Comparison of ENCODE assay signal across 8 mouse cellular contexts in the genomic region with DNA sequence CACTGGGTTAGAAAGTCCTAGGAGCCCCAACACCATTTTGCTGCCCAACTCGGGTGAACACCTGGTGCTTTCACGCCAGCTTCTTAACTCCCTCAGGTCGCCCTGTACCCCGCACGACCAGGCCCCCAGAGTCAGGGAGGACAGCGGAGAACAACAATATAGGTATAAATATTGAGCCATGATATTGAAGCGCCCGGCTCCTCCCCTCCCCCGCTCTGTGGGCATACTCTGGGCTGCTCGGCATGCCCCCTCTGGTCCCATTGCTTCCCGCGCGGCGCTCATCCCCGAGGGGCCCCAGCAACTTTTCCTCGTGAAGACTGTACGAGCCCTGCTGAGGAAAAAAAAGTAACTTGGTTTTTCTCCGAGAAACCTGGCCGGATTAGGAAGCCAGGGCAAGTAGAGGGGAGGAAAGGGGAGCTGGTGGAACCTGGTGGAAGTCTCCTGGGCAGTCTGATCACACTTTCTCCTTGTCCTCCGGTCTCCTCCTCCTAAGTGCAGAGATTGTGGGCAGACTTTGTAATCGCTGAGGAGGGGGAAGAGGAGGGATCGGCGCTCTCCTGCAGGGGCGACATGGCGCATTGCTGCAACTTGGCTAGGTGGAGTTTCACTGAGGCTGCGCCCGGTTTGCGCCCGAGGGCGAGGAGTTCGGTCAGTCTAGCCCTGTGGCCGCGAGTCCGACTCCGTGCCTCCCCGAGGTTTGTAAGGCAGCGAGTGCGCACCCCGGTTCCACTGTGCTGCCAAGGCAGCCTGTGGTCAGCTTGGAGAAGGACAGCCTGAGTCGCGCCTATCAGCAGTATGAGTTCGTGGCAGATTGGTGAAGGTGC. TPM values are rescaled to one million over a fixed set of nuclear protein-coding genes. Genes with fewer than 3 reads are reported as not detected.
DNase-seq lines count a peak whose midpoint lies in the region; ATAC-seq and TF ChIP-seq lines count a peak whose summit lies in the region.

No protein-coding gene starts in this region.

- H3K4me2 ChIP-seq in forebrain, embryonic 16.5 days (ENCODE audit: low read length): peak overlapping the region; percentile 47
- peak overlapping the region; percentile 1; the same call in 1 of the 2 replicates for H3K4me2 ChIP-seq in liver, embryonic 16.5 days (ENCODE audit: low read depth, low read length)

- TF ChIP-seq CTCF in ES-Bruce4 (IDR thresholded peaks at IDR 0.05; ENCODE audit: low read depth, low read length): no peak

- H3K9me3 ChIP-seq in ES-Bruce4 (replicated peaks; ENCODE audit: control insufficient read depth, insufficient read depth, low read length, poor library complexity, severe bottlenecking): no peaks in the 10 kb centered on the region
- H3K9me3 ChIP-seq in forebrain, embryonic 16.5 days (ENCODE audit: control insufficient read depth, low read length): no peaks in the 10 kb centered on the region
- H3K9me3 ChIP-seq in liver, embryonic 16.5 days (replicated peaks; ENCODE audit: control insufficient read depth, low read length): no peaks in the 10 kb centered on the region

- H3K27ac ChIP-seq in ES-Bruce4 (ENCODE audit: insufficient read depth, low read length): no peak overlapping the region
- H3K27ac ChIP-seq in forebrain, embryonic 16.5 days (ENCODE audit: low read length): no peak overlapping the region
- no peak overlapping the region for H3K27ac ChIP-seq in liver, embryonic 16.5 days (ENCODE audit: low read length)

- no peaks in the 10 kb centered on the region for H3K36me3 ChIP-seq in ES-Bruce4 (ENCODE audit: control insufficient read depth, insufficient read depth, low read length, poor library complexity, severe bottlenecking)
- H3K36me3 ChIP-seq in forebrain, embryonic 16.5 days (ENCODE audit: control insufficient read depth, insufficient read depth): no peaks in the 10 kb centered on the region
- no peaks in the 10 kb centered on the region for H3K36me3 ChIP-seq in liver, embryonic 16.5 days (ENCODE audit: control insufficient read depth, insufficient read depth)

- DNase-seq in cerebellum, postnatal 10 days: peak; percentile 9 to 11
- DNase-seq in spleen, postnatal 4 days (ENCODE audit: low spot score in 2 of 2): no peak
- DNase-seq in gastrocnemius, postnatal 36 days: no peak

- TF ChIP-seq EP300 in ES-Bruce4 (IDR thresholded peaks at IDR 0.05; ENCODE audit: insufficient read depth, low read depth, low read length): no peak

- H3K4me3 ChIP-seq in ES-Bruce4 (ENCODE audit: low read depth, low read length): peak overlapping the region; percentile 34
- H3K4me3 ChIP-seq in forebrain, embryonic 16.5 days (replicated peaks; ENCODE audit: low read length): peak overlapping the region; percentile 32
- H3K4me3 ChIP-seq in liver, embryonic 16.5 days (ENCODE audit: low read depth, low read length): no peak overlapping the region

- ATAC-seq in cerebellum, adult (ENCODE audit: insufficient number of reproducible peaks, low FRiP score, low TSS enrichment): no peak
- no peak for ATAC-seq in forebrain, embryonic 16.5 days
- ATAC-seq in liver, embryonic 16.5 days (ENCODE audit: low read depth): no peak
- ATAC-seq in erythroid progenitor cell, adult 5-6 weeks (replicated peaks; ENCODE audit: low FRiP score, poor library complexity, severe bottlenecking): no peak

- no peaks in the 10 kb centered on the region for H3K4me1 ChIP-seq in ES-Bruce4 (ENCODE audit: control insufficient read depth, insufficient read depth, low read length)
- peaks cover 12% of the 10 kb centered on the region for H3K4me1 ChIP-seq in forebrain, embryonic 16.5 days (replicated peaks; ENCODE audit: control insufficient read depth, insufficient read depth, low read length)
- H3K4me1 ChIP-seq in liver, embryonic 16.5 days (ENCODE audit: control insufficient read depth, low read depth, low read length): no peaks in the 10 kb centered on the region

- H3K27me3 ChIP-seq in ES-Bruce4 (ENCODE audit: control insufficient read depth, insufficient read depth, low read length, poor library complexity, severe bottlenecking): peaks cover 3% of the 10 kb centered on the region; the same call in 1 of the 2 replicates
- peaks cover 35% of the 10 kb centered on the region for H3K27me3 ChIP-seq in forebrain, embryonic 16.5 days (replicated peaks; ENCODE audit: control insufficient read depth, insufficient read depth, low read length)
- peaks cover 34% of the 10 kb centered on the region for H3K27me3 ChIP-seq in liver, embryonic 16.5 days (ENCODE audit: control insufficient read depth, insufficient read depth, low read depth, low read length)

- no peak for TF ChIP-seq POLR2A in ES-Bruce4 (IDR thresholded peaks at IDR 0.05; ENCODE audit: insufficient read depth, low read length)

- H3K9ac ChIP-seq in ES-Bruce4 (ENCODE audit: low read depth, poor library complexity, severe bottlenecking): peak overlapping the region; percentile 6; the same call in 1 of the 2 replicates
- no peak overlapping the region for H3K9ac ChIP-seq in forebrain, embryonic 16.5 days (replicated peaks; ENCODE audit: low read depth, low read length)
- H3K9ac ChIP-seq in liver, embryonic 16.5 days (ENCODE audit: low read depth, low read length): no peak overlapping the region

- 1% methylated on average over 41 of the region's 42 CpGs for whole genome bisulfite sequencing in forebrain, embryonic 16.5 days
- 1% methylated on average over 42 of the region's 42 CpGs for WGBS in liver, embryonic 16.5 days (ENCODE audit: insufficient replicate concordance)

- intact Hi-C loops in gastrocnemius, postnatal 36 days (cut with DNase I): no loop called here

RNA-seq across cellular contexts. Expression of gene Gm5800, which starts 23.6 kb away (rescaled TPM):
- not detected in 2 replicates for polyA plus RNA-seq in ES-Bruce4 (2011; ENCODE audit: insufficient read depth, insufficient read length, low read depth, missing spikeins)
- polyA plus RNA-seq in forebrain, embryonic 16.5 days (2015; fragmentation: Nextera tagmentation; extraction: Ambion mirVana): not detected in 2 replicates
- not detected in 2 replicates for polyA plus RNA-seq in liver, embryonic 16.5 days (2015; fragmentation: Nextera tagmentation; extraction: Ambion mirVana)
- not detected in 2 replicates for total RNA-seq in erythroid progenitor cell, adult 5-6 weeks (2015; ENCODE audit: low replicate concordance)
- total RNA-seq in erythroid progenitor cell, adult 5-6 weeks (2017; ENCODE audit: low replicate concordance): not detected in 2 replicates
- not detected for total RNA-seq in gastrocnemius, postnatal 36 days (2021)

RNA-seq across cellular contexts. Expression of gene Ang4, which starts 32.8 kb away (rescaled TPM):
- not detected in 2 replicates for polyA plus RNA-seq in ES-Bruce4 (2011; ENCODE audit: insufficient read depth, insufficient read length, low read depth, missing spikeins)
- polyA plus RNA-seq in forebrain, embryonic 16.5 days (2015; fragmentation: Nextera tagmentation; extraction: Ambion mirVana): not detected in 2 replicates
- not detected in 2 replicates for polyA plus RNA-seq in liver, embryonic 16.5 days (2015; fragmentation: Nextera tagmentation; extraction: Ambion mirVana)
- not detected in 2 replicates for total RNA-seq in erythroid progenitor cell, adult 5-6 weeks (2015; ENCODE audit: low replicate concordance)
- total RNA-seq in erythroid progenitor cell, adult 5-6 weeks (2017; ENCODE audit: low replicate concordance): not detected in 2 replicates
- not detected for total RNA-seq in gastrocnemius, postnatal 36 days (2021)

RNA-seq across cellular contexts. Expression of gene Gm17079, which starts 45.3 kb away (rescaled TPM):
- polyA plus RNA-seq in ES-Bruce4 (2011; ENCODE audit: insufficient read depth, insufficient read length, low read depth, missing spikeins): not detected in 2 replicates
- not detected in 2 replicates for polyA plus RNA-seq in forebrain, embryonic 16.5 days (2015; fragmentation: Nextera tagmentation; extraction: Ambion mirVana)
- polyA plus RNA-seq in liver, embryonic 16.5 days (2015; fragmentation: Nextera tagmentation; extraction: Ambion mirVana): not detected in 2 replicates
- not detected in 2 replicates for total RNA-seq in erythroid progenitor cell, adult 5-6 weeks (2015; ENCODE audit: low replicate concordance)
- total RNA-seq in erythroid progenitor cell, adult 5-6 weeks (2017; ENCODE audit: low replicate concordance): not detected in 2 replicates
- not detected for total RNA-seq in gastrocnemius, postnatal 36 days (2021)

RNA-seq across cellular contexts. Expression of gene AY358078, which starts 59.3 kb away (rescaled TPM):
- polyA plus RNA-seq in ES-Bruce4 (2011; ENCODE audit: insufficient read depth, insufficient read length, low read depth, missing spikeins): not detected in 2 replicates
- polyA plus RNA-seq in forebrain, embryonic 16.5 days (2015; fragmentation: Nextera tagmentation; extraction: Ambion mirVana): not detected in 2 replicates
- not detected in 2 replicates for polyA plus RNA-seq in liver, embryonic 16.5 days (2015; fragmentation: Nextera tagmentation; extraction: Ambion mirVana)
- total RNA-seq in erythroid progenitor cell, adult 5-6 weeks (2015; ENCODE audit: low replicate concordance): not detected in 2 replicates
- not detected in 2 replicates for total RNA-seq in erythroid progenitor cell, adult 5-6 weeks (2017; ENCODE audit: low replicate concordance)
- not detected for total RNA-seq in gastrocnemius, postnatal 36 days (2021)

Comparison
In these comparisons a context has a peak if more than half of its experiments do, and no peak if none do; other contexts are left out.
1. DNase-seq: peak in cerebellum, postnatal 10 days (2 of 2); none in spleen, postnatal 4 days (0 of 2) and gastrocnemius, postnatal 36 days (0 of 2).